Mouse (Mus musculus) heart, postnatal 10 days (tissue): Measurements from ENCODE around the gene Tmem198b. TPM values are rescaled to one million over a fixed set of nuclear protein-coding genes. Genes with fewer than 3 reads are reported as not detected.
"Not testable (repeated sequence)": the region's sequence is repeated elsewhere in the genome, so short reads cannot be mapped to it uniquely, and the experiment has no call there.

Experiments used
- DNase-seq, 2 experiments: peaks; one replicate each; pipeline ENCODE4 v3.0.0; 2021
- intact Hi-C: fragments of 180-260 bp; cut with DNase I; formaldehyde crosslinking; loops from one replicate; pipeline ENCODE4 v1.15.1; 2025
- total RNA-seq, 2 experiments: library from RNA; stranded (reverse); gene quantifications; 2 replicates each; pipeline ENCODE4 v1.2.3; 2021

Gene Tmem198b
- 10 to 100 TPM; 12.7 to 13.3 TPM for total RNA-seq

DNA sequence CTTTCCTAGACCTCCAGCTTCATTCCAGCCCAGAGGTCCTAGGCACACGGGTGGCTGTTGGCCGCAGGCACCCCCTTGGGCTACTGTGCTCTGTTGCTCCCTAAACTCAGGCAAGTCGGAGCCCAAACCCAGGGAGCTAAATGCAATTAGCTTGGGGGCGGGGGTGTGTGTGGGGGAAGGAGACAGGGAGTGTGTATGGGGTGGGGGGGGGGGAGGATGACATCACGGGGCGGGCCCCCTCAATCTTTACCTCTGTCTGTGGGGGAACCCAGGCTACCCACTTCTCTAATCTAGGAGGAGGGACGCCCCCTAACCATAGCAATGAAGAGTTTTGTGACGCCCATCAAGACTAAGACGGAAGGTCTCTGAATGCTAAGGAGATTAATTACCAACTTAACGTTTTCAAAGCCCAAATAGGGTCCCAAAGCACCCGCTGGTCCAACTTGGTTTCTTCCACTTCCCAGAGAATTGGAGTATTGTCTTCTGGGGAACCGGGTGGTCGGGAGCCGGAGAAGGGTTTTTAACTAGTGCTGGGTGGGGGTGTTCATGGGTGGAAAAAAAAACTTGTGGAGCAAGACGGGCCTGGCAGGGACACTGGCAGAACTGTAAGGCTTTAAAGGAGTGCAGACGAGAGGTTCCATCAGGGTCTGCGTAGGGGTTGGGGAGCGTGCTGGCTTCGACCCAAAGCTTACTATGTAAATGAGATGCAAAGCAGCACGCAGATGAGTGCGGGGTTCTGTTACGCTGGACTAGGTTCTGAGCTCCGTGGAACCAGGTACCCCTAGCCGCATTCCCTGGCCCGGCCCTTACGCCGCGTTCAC, at the start of gene Tmem198b:
Tmem198b (minus strand) TSS at position 100 of the 821 bp plus-strand sequence.
- peak; percentile 82 to 83 for DNase-seq
- intact Hi-C loops = loop anchor here (1.0 to 2.0 kb wide), 2 partner anchors 26 to 56 kb away; no protein-coding TSS in a partner anchor

- intact Hi-C loops = no loop called here
- DNase-seq = no peak
Observed at GRCm38 (mm10) chr10:128850339-128850738, 46.2 kb upstream of the Tmem198b start.

- intact Hi-C loops = no loop called here
- DNase-seq = no peak
Observed at GRCm38 (mm10) chr10:128848426-128848825, 44.3 kb upstream of the Tmem198b start.

- DNase-seq = no peak
- intact Hi-C loops = no loop called here
Observed at GRCm38 (mm10) chr10:128846664-128847063, 42.5 kb upstream of the Tmem198b start.

DNA sequence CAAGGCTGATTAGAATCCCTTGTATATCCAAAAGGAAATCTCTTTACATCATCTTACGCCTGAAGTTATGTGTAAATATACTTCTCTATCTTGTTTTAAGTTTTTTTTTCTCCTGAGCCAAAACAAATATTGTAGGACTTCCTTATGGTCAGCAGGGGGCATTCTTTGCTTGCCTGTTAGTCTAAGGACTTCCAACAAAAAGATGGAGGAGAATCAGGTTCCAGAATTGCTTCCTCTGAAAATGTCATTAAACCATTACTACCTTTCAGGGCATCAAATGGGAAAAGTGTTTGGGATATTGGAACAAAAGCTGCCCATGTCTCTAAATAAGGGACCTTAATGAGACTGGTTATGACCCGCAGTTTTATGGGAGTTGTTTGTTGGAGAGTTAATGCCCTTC, 41.3 kb upstream of the Tmem198b start:
- intact Hi-C loops = loop anchor here (1.0 to 2.0 kb wide), 2 partner anchors 50 to 131 kb away; no protein-coding TSS in a partner anchor
- peak; percentile 22 to 36 for DNase-seq

DNA sequence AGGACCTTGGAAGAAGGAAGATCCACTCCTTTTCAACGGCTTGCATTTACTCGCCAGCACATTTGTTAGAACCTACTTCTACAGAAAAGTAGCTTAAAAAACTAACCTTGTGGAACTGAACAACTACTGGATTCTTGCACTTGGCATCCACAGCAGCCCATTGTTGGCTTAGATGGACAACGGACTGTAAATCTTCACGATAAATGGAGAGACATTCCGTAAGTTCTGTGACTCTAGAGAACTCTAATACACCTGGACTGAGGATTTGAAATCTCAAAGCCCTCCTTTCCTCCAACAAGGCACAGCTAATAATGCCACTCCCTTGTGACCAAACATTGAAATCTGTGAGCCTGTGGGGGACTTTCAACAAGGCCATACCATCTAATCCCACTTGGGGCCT, 39.1 kb upstream of the Tmem198b start:
- intact Hi-C loops = no loop called here
- no peak for DNase-seq

DNA sequence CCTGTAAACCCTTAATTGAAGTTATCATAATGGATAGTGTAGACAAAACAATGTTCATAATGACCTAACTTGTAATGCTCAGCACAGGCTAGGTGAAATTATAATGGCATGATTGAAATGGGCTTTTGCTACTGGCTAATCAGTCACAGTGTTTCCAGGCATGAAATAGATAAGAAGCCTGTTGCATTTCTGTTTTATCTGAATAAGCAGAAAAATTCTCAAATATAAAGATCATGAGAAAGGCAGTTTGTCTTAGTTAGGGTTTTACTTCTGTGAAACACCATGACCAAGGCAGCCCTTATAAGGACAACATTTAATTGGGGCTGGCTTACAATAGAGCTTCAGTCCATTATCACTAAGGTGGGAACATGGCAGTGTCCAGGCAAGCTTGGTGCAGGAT, 36.4 kb upstream of the Tmem198b start:
- intact Hi-C loops = no loop called here
- DNase-seq = no peak

GRCm38 (mm10) chr10:128839434-128839833, 35.3 kb upstream of the Tmem198b start:
- intact Hi-C loops = no loop called here
- no peak for DNase-seq

DNA sequence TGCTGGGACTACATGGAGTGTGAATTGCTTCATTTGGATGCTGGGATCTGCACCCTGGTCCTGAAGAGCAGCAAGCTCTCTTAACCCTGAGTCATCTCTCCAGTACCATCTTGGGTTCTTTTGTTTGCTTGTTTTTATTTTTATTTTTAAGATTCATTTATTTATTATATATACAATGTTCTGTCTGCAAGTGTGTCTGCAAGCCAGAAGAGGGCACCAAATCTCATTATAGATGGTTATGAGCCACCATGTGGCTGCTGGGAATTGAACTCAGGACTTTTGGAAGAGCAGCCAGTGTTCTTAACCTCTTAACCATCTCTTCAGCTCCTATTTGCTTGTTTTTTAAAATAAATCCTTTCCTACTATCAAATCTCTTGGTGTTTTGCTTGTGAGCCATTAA, 33.2 kb upstream of the Tmem198b start:
- intact Hi-C loops = no loop called here
- no peak for DNase-seq

DNA sequence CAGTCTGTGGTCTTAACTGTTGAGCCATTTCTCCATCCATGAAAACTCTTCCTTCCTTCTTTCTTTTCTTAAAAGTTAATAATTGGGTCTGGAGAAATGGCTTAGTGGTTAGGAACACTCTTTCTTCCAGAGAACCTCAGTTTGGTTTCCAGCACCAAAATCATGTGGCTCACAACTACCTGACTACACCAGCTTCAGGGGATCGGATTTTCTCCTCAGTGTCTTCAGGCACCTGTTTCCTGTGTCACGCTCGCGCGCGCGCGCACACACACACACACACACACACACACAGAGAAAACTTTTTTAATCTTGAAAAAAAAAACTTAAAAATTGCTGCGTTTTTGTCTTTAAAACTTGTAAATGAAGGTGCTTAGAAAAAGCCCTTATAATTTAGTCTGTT, 19.7 kb upstream of the Tmem198b start:
- DNase-seq = no peak
- intact Hi-C loops = no loop called here

DNA sequence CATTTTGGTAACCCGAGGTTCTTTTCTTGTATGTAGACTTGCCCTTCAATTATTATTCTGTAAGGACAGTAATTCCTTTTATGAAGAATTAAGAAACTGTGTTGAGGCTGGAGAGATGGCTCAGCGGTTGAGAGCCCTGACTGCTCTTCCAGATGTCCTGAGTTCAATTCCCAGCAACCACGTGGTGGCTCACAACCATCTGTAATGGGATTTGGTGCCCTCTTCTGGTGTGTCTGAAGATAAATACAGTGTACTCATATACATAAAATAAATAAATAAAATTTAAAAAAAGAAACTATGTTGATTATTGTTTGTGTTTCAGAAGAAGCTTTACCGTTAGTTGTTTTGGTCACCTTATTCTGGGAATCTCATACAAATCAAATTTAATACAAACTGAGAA, 18.9 kb upstream of the Tmem198b start:
- intact Hi-C loops = not testable (repeated sequence)

GRCm38 (mm10) chr10:128822135-128822534, 18.0 kb upstream of the Tmem198b start:
- intact Hi-C loops = no loop called here
- no peak for DNase-seq

More for the DNA sequence above, 18.9 kb upstream of the Tmem198b start:
- not testable (repeated sequence) for DNase-seq

DNA sequence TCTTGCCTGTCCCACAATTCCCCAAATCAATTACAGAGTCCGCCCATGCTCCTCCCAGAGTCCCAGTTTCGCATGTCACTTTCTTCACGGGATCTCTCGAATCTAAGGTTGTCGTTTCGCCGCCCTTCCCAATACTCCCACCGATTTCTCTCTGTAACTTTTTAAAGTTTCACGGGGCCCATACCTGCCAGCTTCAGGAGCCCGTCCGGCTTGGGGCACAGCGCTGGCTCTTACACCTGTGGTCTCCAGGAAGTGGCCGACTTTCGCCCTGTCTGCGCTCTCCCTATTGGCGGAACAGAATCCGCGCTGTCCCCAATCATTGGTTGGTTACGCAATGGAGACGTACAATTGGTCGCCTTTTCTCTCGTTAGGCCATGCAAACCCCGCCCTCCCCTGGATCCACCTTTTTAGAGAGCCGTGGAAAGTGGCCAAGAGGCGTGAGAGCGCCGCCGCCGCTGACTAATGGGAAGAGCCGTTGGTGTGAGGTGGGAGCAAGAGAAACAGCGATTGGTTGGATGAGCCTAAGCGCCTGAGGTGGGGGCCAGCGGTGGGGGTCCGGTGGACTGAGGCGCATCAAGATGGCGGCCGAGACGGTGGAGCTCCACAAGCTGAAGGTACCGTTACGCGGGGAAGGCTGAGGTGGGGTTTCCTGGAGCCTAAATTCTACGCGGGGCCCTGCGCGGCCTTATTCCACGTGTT, 17.3 kb upstream of the Tmem198b start, which contains the start of gene Ormdl2:
Ormdl2 (minus strand) TSS at position 288 of the 699 bp plus-strand sequence.
- intact Hi-C loops = no loop called here

DNA sequence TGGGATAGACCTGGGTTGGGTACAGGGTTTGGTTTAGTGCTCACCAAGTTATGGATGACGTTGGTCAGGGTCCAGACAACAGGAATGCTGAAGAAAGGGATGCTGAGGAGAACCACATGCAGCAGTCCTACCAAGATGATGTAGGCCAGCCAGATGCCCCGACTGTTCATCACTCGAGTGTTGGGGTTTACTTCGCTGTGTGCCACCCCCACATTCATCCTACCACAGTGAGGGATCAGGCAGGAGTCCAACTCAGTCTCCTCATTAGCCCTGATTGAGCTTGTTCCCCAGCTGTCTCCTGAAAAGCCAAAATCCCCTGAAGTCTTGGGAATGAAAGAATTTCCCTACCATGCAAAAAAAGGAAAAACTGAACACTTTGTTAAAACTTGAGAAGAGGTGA, 16.0 kb upstream of the Tmem198b start:
- intact Hi-C loops = no loop called here
- no peak for DNase-seq

More for the DNA sequence above, 17.3 kb upstream of the Tmem198b start, which contains the start of gene Ormdl2:
- peak; percentile 99 to 100 for DNase-seq

- DNase-seq = no peak
- intact Hi-C loops = no loop called here
Observed at GRCm38 (mm10) chr10:128817033-128817432, 12.9 kb upstream of the Tmem198b start, which contains the start of gene Sarnp. Gene Sarnp (plus strand): TSS chr10:128817333.

- DNase-seq = no peak
- intact Hi-C loops = no loop called here
Observed at GRCm38 (mm10) chr10:128807018-128807417, 2.8 kb upstream of the Tmem198b start.

DNA sequence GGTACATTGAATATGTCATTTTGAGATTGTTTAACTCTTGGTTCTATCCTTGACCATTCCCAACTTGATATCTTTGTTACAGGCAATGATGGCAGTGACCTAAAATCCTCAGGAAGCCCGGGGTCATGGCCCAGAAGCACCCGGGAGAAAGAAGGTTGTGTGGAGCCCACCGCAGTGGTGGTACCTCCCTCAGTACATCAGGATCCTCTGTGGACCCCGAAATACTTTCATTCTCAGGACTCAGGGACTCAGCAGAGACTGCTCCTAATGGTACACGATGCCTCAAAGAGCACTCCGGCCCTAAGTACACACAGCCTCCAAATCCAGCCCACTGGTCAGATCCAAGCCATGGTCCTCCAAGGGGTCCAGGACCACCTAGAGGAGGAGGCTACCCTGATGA, 1.9 kb upstream of the Tmem198b start:
- DNase-seq = no peak
- intact Hi-C loops = no loop called here

DNA sequence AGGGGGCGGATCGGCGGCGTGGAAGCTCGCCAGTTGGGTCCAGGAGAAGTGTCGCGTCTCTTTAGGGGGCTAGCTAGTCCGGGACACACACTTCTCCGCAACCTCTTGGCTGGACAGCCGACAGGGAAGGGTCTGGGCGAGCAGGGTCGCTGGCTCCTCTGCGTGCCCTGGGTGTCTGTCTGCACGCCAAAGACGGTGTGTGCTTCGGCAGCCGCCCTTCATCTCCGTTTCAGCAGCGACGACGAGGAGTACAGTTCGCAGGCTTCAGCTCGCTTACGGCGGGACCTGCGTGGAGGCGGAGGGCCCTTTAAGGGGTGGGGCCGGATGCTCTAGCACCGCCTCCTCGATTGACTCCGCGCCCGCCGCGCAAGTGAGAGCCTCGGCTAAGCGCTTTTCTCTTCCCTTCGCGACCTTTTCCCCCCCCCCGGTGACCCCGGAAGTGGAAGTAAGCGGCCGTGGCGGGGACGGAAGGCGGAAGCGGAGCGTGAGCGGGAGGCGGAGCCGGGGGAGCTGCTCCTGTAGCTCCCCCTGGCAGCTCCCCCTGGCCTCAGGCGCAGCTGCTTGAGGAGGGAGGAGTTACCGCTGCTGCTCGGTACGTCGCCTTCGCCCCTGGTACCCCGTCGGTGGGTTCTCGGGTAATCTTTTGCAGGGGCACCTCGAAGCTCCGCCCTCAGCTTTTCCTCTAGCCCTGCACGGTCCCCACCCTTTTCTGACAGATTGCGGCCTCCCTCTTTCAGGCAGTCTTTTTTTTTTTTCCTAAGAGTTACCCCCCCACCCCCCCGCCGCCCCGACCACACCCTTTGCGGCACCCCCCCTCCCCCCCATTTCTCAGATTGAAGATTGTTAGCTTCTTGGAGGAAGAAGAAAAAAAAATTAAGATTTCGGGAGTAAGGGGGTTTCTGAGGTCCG, 1.2 kb upstream of the Tmem198b start:
- DNase-seq = peak; percentile 97 to 98
- intact Hi-C loops = loop anchor here (2.0 kb wide), 1 partner anchor 27 kb away; no protein-coding TSS in a partner anchor

DNA sequence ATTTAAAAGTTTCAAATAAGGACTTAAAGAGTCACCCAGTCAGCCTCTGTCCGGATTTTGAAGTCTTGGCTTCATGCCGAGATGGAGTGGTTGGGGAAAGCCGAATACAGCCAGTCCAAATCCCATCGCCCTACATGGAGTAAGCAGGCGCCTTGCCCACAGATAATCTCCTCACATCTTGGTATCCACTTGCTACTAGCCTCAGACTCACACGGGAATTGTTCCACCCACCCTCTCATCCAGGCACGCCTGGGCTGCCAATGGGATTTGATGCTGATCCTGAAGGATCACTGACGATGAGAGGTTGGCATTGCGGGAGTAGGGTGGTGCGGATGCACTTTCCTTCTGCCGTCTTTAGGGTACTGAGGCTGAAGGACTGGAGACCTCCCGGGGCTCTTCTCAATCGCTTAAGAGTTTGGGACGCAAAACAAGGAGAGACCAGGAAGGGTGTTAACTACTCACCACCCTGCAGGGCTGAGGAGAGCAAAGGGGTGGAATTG, 349 bp downstream of the Tmem198b start, which contains the start of gene Dnajc14:
Dnajc14 (plus strand) TSS at position 292 of the 500 bp plus-strand sequence.
- intact Hi-C loops = loop anchor here (1.0 to 2.0 kb wide), 2 partner anchors 25 to 56 kb away; no protein-coding TSS in a partner anchor
- DNase-seq = peak; percentile 73 to 80

GRCm38 (mm10) chr10:128803361-128803760, 809 bp downstream of the Tmem198b start:
- DNase-seq = no peak
- intact Hi-C loops = no loop called here
